Mouse (Mus musculus): ENCODE measurements around the gene Kcnh7.

The Kcnh7 gene

DNA sequence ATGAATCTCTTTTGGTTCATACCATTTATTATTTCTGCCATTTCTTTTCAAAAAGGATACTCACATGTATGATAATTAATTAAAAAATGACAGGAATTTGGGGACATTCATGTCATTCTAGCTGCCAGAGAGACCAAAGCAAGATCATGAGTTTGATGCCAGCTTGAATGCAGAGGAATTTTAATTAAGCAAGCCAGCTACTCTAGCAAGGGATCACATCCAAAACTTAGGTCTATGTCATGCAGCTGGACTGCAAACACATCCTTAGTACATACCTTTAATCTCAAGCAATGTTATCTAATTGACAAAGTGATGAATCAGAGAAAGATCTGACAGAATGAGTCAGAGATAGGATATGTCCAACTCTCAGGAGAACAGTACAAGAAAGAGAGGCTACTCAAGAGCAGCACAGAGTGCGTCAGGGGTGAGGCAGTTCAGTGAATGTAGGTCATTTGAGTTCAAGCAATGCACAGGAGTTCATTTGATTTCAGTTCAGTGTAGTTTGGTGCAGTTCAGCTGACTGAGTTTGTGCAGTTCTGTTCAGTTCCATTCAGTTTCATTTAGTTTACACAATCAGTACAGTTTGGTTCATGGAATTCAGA, 248.7 kb downstream of the Kcnh7 start:
- DNase-seq (ENCODE audit: low spot score) = no peak

DNA sequence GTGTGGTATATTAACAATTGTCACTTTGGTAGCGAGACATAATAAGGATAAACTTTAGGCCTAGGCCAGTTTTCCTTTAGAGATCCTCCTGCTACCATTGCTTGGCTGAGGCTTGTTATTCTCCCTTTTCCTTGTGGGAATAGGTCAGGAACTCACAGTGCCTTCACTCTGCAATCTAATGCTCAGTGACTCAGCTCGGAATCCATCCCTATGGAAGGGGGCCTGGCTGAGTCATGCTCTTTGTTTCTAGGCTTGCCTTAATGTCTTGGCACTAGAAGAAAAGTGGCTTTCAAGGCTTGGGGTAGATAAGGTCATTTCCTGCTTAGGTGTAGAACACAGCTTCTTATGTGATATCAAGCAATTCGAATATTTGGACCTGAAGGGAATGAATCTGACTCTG, 255.6 kb downstream of the Kcnh7 start:
- no peak for DNase-seq (ENCODE audit: low spot score)

DNA sequence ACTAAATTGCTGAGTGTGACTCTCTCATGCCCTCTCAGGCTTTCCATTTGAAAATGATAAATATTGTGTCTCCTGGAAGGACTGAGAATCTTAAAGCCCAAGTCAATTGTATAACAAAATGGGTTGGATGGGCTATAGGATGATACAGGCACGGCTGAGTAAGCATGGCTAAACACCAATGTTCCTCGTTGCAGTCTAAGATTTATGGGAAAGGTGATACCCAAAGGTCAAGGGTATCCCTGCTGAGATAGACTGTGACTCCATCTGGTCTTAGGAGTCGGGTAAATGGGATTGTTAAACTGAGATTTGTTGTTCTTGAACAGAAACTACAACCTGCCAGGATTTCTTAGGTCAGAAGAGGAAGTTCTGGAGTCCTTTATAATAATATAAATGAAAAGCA, 256.0 kb downstream of the Kcnh7 start:
- no peak for DNase-seq (ENCODE audit: low spot score)

DNA sequence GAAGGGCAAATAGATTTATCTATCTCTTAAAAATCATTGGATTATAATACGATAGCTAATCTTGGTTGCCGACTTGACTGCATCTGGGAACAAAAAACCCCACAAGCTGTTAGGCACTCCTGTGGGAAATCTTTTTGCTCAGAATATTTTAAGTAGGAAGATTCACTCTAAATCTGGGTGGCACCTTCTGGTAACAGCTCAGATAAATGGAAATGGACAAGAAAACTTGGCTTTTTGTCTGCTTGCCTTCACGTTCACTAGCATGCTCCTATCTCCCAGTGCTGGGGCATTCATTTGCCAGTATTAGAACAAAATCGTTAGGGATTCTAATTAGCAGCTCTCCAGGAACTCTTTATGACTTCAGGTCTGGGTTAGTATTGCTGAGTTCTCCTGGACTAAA, 260.3 kb downstream of the Kcnh7 start:
- DNase-seq (ENCODE audit: low spot score) = no peak

DNA sequence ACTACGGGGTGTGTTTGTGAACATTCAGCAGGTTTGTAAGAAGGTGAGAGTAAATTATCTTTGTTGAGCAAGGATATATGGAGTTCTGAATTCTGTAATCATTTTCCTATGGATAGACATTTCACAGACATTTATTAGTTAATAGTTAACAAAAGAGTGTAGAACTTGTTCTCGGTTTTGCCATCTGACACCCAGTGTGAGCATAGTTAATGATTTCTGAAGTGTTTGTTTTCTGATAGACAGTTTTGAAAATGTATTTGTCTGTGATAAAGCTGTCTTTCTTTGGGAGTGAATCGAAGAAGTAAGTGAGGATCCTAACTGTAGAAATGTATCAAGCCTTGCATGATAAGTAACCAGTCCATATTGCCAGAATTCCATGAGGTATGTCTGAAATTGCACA, 276.4 kb downstream of the Kcnh7 start:
- no peak for DNase-seq (ENCODE audit: low spot score)

DNA sequence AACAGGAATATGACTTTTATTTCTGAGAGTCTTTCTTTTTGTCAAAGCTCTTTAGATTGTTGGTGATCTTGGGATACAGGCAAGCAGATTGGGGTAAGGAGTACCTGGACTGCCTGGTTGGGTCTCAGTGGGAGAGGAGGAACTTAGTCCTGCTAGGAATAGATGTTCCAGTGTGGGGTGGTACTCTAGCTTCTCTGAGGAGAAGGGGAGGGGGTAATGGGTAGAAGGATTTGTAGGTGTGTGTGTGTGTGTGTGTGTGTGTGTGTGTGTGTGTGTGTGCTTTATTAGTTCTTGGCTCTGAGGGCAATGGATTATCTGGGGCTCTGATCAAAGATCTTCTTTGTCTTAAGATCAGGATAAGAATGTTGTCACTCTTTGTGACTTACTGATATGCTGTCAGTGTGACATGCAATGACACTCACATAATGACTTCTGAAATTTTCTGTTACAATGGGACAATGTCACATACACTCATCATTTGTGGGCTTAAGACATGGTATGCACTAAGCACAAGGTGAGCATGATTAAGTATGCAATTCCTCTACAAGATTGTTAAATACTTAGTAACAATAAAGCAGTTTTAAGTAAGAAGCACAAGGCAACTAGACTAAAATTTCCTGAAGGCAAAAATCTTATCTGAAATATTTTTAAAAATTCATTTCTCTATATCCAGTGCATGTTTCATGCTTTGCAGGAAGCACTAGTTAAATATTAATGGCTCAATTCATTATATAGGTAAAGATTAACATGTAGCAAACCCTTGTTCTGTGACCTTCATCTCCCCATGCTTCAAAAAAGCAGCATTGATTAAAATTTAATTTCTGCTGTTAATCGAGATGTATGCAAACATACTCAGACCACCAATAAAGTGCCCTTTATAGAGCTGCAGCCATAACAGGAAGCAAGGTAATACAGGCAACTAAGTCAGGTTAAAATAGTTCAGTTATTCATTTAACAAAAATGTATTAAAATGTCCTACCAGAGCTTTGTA, 281.4 kb downstream of the Kcnh7 start:
- no peak for DNase-seq (ENCODE audit: low spot score)

DNA sequence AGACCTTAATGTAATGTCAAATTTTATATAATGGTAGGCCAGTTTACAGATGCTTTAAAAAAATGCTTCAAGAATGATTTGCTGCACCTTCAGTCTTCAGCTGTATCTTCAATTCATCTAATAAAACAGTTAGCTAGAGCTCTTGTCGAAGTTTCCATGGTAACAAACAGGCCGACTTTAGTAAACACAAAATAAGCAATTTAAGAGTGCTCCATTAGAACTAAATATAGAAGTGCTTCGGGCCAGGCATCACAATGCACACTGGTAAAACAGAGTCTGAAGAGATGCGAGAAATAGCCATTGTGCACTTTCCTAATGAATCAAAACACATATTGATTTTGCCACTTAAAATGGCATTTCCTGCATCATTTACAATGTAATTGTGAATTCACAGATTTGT, 305.3 kb downstream of the Kcnh7 start:
- DNase-seq (ENCODE audit: low spot score) = no peak

DNA sequence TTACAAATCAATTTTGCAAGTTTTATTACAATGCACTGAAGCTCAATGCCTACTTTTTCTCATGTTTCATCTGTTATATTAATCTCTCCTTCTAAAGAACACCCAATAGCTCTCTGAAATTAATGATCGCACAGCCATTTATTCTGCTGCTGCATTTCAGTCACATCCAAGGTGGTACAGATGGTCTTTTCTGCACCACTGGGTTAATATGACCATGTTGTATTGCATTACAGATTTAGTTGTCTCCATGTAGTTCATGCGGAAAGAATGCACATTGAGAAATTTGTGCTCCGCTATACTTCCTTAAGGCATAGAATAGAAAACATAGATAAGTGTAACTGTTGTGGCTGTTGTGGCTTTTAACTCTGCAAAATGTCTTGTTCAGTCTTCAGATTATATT, 328.7 kb downstream of the Kcnh7 start:
- DNase-seq (ENCODE audit: low spot score) = no peak

DNA sequence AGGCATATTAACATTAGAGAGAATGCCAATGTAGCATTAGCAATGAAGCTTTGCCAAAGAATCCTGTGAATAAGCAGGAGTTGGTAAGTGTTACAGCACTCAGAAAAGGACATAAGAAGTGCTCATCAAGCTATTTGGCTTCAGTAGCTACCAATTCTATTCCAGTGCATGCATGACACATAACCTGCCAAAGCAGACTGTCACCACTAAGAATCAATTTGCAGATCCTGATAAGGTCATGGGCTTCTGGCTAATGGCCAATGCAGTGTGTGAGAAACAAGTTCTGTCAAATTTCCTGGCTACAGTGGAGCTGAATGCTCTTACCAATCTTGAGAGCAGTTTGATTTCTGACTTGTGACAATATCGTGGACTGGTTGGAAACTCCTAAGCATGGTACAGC, 341.5 kb downstream of the Kcnh7 start:
- no peak for DNase-seq (ENCODE audit: low spot score)

DNA sequence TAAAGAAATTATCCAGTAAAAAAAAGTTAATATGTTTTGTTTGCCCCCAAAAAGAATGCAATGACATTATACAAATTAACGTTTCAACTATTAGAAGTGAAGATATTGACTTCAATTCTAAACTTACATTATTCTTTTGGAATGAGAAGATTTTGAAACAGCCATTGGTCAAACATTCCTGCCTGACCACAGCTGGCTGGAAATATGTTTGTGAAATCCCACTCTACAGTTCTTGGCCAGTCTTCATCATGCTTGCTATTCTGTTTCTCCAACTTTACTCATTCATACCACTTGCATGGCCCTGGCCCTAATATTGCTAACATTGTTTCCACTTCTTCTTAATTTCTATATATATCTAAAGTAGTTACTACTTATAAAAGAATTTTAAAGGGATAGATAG, 349.8 kb downstream of the Kcnh7 start:
- no peak for DNase-seq (ENCODE audit: low spot score)

DNA sequence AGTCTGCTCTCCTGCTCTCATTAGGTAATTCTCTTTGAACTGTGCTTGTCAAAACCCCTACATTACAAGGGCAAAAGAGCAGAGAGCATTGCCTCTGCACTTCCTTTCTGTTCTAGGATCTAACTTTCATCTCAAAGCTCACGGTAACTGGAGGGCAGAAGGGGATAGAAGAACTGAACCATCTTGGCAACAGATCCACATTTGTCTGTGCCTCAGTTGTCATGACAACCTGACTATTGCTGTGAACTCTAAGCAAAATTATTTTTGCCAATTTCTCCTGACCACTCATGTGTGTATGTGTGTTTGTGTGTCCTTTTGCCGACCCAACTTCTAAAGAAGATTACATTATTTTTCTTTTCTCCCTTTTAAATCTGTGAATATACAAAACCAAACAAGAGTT, 364.9 kb downstream of the Kcnh7 start:
- no peak for DNase-seq (ENCODE audit: low spot score)

DNA sequence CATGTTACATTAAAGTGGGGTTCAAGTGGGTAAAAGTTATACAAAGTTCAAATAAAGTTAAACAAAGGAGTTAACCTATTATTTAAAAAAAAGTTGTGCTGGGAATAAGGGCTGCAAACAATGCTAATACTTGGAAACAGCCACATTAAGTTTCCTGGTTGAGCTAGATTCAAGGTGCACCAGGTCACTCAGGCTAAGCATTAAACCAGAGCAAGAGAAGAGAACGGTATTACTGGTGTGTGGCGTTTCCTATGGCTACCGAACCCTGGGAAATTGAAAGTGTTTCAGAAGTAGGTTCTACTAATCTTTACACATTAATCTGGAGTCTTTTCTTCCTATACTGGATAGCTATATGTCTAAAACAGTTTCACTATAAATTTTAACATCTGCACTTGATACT, 368.1 kb downstream of the Kcnh7 start:
- no peak for DNase-seq (ENCODE audit: low spot score)

DNA sequence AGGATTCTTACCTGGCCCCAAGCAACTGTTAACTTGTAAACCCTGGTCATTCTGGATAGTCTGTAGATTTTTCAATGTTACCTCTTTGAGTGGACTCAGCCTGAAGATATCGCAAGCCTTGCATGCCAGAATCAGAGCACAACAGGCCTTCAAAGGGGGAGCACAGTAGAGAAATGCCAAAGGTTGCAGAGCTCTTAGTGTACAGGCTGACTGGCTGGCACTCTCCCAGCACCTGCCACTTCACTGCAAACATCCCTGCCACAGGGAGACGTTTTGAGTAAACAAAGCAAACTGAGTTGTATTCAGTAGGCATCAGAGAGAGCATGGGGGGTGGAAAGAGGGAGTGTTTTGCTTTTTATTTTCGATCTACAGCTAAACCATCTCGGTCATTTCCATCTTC, 375.3 kb downstream of the Kcnh7 start:
- no peak for DNase-seq (ENCODE audit: low spot score)

DNA sequence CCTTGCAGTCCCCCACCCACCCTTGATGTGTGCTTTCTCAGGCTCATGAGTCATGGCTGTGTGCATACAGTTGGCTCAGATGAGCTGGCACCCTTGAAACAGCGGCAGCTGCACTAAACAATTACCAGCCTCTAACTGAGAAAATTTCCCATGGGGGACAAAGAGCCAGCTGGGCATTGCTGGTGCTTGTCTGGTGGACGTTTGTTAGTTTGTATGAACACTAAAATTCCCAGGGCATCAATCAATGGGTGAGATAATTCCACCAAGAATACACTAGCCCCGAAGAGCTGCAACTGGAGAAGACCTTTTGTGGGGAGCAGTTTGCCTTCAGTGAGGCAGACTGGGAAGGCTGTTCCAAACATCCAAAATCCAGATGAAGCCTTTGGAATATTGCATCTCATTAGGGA, 376.6 kb downstream of the Kcnh7 start:
- DNase-seq (ENCODE audit: low spot score) = no peak

DNA sequence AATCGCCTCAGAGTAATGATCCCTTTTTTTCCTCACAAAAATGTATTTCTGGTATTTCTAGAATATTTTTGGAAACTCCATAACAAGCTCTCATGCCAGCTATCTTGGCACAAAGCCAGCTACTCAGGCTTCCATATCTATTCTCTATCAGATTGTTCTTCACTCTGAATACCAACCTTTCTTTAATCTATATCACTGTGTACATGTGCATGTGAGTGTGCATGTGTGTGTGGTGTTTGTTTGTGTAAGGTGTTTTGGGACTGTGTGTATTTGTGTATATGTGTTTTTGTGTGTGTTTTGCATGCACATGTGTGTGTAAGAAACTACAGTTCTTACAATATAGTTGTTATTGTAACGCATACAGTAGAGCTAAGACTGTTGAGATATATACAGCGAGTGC, 377.2 kb downstream of the Kcnh7 start:
- DNase-seq (ENCODE audit: low spot score) = no peak

DNA sequence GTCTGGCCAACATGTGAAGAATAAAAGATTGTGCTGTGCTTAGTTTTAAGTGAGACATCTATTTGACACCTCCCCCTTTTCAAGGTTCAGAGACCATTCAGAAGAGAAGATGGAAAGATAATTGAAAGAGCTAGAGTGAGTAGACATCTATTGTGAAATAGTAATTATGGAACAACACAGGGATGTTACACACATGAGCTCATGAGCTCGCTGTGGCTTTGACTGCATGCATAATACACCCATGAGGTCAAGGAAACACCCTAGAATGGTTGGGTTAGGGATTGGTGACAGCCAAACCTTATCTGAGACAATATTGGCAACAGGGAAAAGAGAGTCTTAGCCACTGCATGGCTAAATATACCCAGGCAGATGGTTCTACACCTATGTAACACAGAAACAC, 380.1 kb downstream of the Kcnh7 start:
- no peak for DNase-seq (ENCODE audit: low spot score)

DNA sequence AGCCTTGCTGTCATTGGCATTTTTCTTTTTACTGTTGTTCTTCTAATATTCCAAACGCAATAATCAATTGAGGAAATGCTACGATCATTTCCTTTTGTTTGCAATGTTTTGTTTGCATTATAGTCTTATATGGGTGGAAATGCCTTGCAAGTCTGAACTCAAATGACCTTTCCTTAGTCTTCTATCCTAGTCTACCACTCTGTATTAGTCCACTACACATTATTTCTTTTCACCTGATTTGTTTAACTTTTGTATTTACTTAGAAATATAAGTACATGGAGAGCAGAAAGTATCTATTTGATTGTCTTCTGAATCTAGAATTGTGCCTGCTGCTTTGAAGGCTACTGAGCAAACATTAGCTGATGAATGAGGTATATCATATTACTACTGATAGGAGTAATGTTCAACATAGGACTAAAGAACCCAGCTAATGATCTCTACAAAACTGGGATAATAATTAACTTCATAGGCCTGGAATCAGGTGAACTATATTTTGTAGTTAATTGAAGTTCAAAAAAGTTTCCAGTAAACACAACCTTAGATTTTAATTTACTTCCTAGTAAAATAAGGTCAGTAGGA, 399.5 kb downstream of the Kcnh7 start:
- DNase-seq (ENCODE audit: low spot score) = no peak

DNA sequence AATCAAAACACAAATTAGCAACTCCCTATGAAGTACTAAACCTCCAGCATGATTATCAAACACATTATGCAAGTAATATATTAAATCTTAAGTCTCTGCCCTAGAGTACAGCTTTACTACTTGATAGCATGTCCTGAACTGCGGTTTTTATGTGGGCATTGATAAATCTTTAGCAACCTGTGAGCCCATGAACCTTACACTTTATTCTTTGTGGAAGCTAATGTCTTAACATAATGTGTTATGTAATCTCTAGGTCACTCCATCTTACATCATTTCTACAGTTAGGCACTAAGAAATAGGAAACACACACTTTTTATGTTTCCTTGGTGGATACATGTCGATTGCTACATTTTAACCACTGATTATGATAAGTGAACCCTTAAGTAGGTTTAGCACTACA, 437.8 kb downstream of the Kcnh7 start:
- no peak for DNase-seq (ENCODE audit: low spot score)

DNA sequence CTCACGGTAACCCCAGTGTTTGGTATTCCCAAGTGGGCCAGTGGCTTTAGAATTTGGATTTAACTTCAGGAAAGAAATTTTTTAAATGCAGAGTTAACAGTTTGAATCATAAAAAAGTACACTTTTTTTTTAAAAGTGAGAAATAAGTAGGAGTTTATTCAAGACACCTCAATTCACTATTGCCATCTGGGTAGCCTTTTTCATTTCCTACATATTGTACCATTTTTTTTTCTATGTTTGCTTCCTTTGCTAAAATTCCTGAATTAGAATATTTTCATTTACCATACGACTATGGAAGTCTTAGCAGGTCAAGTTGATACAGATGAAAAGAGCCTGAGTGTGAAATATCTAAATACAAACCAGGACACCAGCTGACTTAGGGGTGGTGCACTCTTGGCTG, 441.0 kb downstream of the Kcnh7 start:
- DNase-seq (ENCODE audit: low spot score) = no peak

DNA sequence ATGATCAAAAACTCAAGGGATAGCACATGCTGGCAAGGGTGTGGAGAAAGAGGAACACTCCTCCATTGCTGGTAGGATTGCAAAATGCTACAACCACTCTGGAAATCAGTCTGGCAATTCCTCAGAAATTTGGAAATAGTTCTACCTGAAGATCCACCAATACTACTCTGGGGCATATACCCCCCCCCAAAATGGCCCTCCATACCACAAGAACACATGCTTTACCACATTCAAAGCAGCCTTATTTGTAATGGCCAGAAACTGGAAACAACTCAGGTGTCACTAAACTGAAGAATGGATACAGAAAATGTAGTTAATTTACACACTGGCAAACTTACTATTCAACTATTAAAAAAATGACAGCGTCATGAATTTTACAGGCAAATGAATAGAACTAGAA, 453.4 kb downstream of the Kcnh7 start:
- DNase-seq (ENCODE audit: low spot score) = no peak

DNA sequence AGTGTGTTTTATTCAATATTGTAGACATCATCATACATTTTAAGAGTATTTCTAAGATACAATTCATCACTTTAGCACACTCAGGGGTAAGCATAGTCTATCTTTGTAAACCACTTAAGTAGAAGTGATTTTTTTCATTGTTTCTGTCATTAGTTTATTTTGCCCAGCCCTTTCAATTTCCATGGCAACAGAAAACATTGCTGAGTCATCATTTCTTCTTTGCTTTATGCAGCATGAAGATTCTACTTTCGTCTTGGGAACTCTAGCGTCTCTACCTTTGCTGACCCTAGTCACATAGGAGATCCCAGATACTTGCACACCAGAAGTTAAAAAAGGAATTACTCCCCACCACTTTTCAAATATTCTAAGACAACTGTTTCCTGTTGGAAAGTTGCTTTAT, 456.4 kb downstream of the Kcnh7 start:
- no peak for DNase-seq (ENCODE audit: low spot score)

DNA sequence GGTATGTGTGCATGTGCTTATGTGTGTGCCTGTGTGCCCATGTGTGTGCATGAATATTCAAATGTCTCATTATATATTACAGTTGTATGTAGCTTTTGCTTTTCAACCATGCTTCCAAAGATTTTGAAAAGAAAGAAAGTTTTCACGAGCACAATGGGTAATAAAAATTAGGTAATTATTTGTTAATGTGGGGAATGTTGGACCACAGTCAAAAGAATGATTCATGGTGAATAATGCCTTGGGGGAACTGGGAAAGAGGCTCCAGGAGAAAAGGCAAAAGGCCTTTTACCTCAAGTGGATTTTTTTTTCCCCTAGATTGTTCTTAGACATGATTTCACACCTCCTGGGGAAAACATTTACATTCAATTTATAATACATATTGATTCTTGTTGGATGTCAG, 458.1 kb downstream of the Kcnh7 start:
- no peak for DNase-seq (ENCODE audit: low spot score)

DNA sequence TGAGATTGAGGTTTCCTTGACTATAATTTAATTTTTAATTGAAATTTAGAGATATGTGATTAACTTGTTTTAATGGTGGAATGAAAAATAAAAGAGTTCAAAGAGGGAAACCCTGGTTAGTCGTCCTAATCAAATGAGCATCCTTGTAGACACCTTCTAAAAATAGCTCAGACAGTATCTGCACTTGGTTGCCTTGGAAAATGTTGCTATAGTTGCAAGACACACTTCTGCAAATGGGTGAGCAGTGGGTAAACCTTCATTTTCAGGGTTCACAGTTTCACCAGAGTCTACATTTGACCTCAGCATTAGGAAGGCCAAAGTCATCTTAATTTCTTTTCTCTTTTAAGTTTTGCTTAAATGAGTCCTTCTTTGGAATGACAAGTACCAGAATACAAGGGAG, 465.7 kb downstream of the Kcnh7 start:
- DNase-seq (ENCODE audit: low spot score) = no peak
